Mouse (Mus musculus) liver, embryonic 14.5 days (tissue): ENCODE measurements at regions not wholly inside any gene's neighbourhood (a gene's known extent, or its start where the extent isn't known, plus 50 kb on each side); places are given as distances from the start of the nearest gene placed in this dataset.

Source experiments
- ATAC-seq: fragments of 200-750 bp; cut with Nextera tagmentation; 2 replicates; pipeline ENCODE4 v1.8.0; 2017; ENCODE audit warnings: moderate number of reproducible peaks, mild to moderate bottlenecking, moderate library complexity; ENCODE audit not compliant: insufficient read depth
- DNase-seq, 3 experiments: peaks; one replicate each; pipeline ENCODE4 v3.0.0-alpha.2; 2012 to 2013; ENCODE audit warnings: low read depth in 3 of 3, low spot score in 3 of 3
- H3K27ac ChIP-seq: fragments of 300-500 bp; sonication (generic); 2 replicates; pipeline ENCODE4 v1.5.1; 2014; ENCODE audit warnings: moderate library complexity, mild to moderate bottlenecking, control low read depth, inconsistent platforms
- H3K27me3 ChIP-seq: fragments of 300-500 bp; sonication (generic); 2 replicates; pipeline ENCODE4 v1.6.1; 2014; ENCODE audit warnings: mild to moderate bottlenecking, low read length, moderate library complexity; ENCODE audit not compliant: control insufficient read depth, insufficient read depth
- H3K36me3 ChIP-seq: fragments of 300-500 bp; sonication (generic); replicated peaks from 2 replicates; pipeline ENCODE4 v1.6.1; 2014; ENCODE audit warnings: low read depth; ENCODE audit not compliant: control insufficient read depth, insufficient read depth
- H3K4me1 ChIP-seq, 2 experiments: fragments of 200-500 bp in 1 of 2; fragments of 300-500 bp in 1 of 2; sonication (generic) in 1 of 2; replicated peaks; 2 replicates each; pipeline ENCODE4 v1.6.1; 2012 to 2014; ENCODE audit warnings: antibody characterized with exemption in 1 of 2, inconsistent platforms in 1 of 2, low read length in 1 of 2; ENCODE audit not compliant: control insufficient read depth in 2 of 2, insufficient read depth in 2 of 2
- H3K4me2 ChIP-seq: fragments of 300-500 bp; sonication (generic); 2 replicates; pipeline ENCODE4 v1.6.1; 2014; ENCODE audit warnings: low read depth, mild to moderate bottlenecking, control low read depth, moderate library complexity
- H3K4me3 ChIP-seq, 2 experiments: fragments of 200-500 bp in 1 of 2; fragments of 300-500 bp in 1 of 2; sonication (generic) in 1 of 2; 2 replicates each; pipeline ENCODE4 v1.5.1; 2012 to 2014; ENCODE audit warnings: low read depth in 2 of 2, low read length in 2 of 2, mild to moderate bottlenecking in 2 of 2, control low read depth in 1 of 2, inconsistent platforms in 1 of 2, moderate library complexity in 1 of 2; ENCODE audit not compliant: insufficient read depth in 1 of 2
- H3K9ac ChIP-seq: fragments of 300-500 bp; sonication (generic); replicated peaks from 2 replicates; pipeline ENCODE4 v1.6.1; 2014; ENCODE audit warnings: mild to moderate bottlenecking, control low read depth, moderate library complexity
- H3K9me3 ChIP-seq: fragments of 300-500 bp; sonication (generic); 2 replicates; pipeline ENCODE4 v1.6.1; 2016; ENCODE audit warnings: low read length, mixed read lengths; ENCODE audit not compliant: control insufficient read depth
- CTCF ChIP-seq: IDR thresholded peaks from 2 replicates; pipeline ENCODE4 v1.5.1; 2016; ENCODE audit warnings: antibody characterized with exemption, low read depth, control low read depth
- EP300 ChIP-seq: IDR thresholded peaks from 2 replicates; pipeline ENCODE4 v1.6.1; 2016; ENCODE audit warnings: antibody characterized with exemption, low read depth
- WGBS: fragments of 180-500 bp; shearing (Covaris S2); extraction: QIAGEN DNeasy Blood & Tissue Kit; methylation state at CpG from one replicate; pipeline ENCODE4 v1.1.7; 2014; ENCODE audit not compliant: insufficient replicate concordance; 5-methylcytosine and 5-hydroxymethylcytosine counted together

DNA sequence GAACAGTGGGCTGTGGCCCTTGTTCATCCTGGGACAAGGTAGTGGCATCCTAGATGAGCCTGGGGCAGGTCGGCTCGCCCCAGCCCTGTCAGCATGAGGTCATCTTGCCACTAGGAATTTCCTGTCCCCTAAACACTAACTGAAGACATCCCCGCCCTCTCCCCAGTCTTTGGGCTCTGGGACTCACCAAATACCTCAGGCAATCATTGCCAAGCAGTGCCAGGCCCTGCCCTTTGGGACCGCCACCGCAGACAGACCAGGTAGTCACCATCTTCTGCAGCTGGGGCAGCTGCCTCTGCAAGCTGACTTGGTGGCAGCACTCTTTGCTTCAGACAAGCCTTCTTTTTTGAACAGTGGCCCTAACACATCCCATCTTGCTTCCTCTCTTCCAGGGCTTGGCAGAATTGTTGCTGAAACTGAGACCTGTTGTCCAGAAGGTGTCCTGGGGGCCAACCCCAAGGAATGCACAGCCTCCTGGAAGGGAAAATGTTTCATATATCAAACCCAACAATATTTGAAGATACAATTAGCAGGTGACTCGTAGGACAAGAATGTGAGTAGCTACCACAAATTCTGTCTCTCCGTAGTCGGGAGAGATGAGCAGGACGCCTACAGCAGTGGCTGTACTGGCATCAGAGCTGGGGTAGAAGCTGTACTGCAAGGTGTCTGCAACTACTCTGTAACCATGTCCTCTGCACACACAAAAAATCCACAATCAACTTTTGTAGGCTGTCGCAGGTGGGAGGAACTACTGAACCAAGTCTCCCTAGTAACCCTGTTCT lies 79.0 kb upstream of the Bnc1 start:
- ATAC-seq = no peak

DNA sequence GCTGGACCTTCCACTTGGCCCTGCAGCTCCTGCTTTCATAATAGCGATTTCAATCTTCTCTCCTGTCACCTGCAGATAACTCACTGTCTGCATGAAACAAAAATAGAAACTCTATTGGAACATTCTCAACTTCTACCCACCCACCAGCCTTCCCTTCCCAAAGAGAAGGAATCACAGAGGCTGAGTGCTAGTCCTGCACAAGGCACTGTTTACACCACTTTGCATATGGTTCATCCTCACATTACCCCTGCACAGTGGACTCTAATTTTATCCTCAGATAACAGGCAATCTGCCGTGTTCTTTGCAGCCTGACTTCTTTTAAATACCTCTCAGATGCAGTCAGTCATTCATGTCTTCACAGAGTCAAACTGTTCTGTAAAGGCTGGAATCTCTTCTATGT lies 83.3 kb upstream of the Bnc1 start:
- TF ChIP-seq EP300 (no peak), CTCF (no peak)
- no peaks in the 10 kb centered on the region for H3K9me3 ChIP-seq
- no peaks in the 10 kb centered on the region for H3K36me3 ChIP-seq
- no peak overlapping the region for H3K4me2 ChIP-seq
- H3K27me3 ChIP-seq = no peaks in the 10 kb centered on the region
- H3K9ac ChIP-seq = no peak overlapping the region
- WGBS = 56% methylated on average over 2 of the region's 2 CpGs
- no peak overlapping the region for H3K27ac ChIP-seq
- DNase-seq = no peak
- no peak overlapping the region for H3K4me3 ChIP-seq
- ATAC-seq = no peak
- no peaks in the 10 kb centered on the region for H3K4me1 ChIP-seq

More for the DNA sequence above, 79.0 kb upstream of the Bnc1 start:
- TF ChIP-seq EP300 (no peak), CTCF (no peak)
- DNase-seq = no peak
- Histone ChIP-seq H3K4me1 (no peaks in the 10 kb centered on the region), H3K4me2 (no peak overlapping the region), H3K4me3 (no peak overlapping the region), H3K9ac (no peak overlapping the region), H3K9me3 (no peaks in the 10 kb centered on the region), H3K36me3 (no peaks in the 10 kb centered on the region), H3K27ac (no peak overlapping the region), H3K27me3 (no peaks in the 10 kb centered on the region)
- WGBS = 55% methylated on average over 10 of the region's 10 CpGs

DNA sequence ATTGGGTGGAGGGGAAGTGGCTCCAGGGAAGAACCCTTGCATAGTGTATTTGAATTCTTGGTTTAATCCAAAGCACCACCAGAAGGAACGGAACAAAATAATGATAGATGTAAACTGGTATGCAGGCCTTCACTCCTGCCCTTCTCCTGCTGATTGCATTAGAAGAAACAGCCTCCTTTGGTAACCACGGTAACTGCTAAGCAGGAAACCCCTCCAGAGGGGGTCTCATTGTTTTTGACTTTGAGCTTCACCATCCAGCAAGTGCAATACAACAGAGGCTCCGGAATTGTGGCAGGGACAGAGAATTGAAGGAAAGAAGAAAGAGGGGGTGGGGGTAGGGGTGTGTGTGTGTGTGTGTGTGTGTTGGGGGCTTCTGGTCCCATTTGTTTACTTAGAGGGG lies 89.8 kb upstream of the Bnc1 start:
- Histone ChIP-seq H3K4me3 (no peak overlapping the region), H3K27me3 (no peaks in the 10 kb centered on the region), H3K27ac (no peak overlapping the region), H3K4me2 (no peak overlapping the region), H3K9me3 (no peaks in the 10 kb centered on the region), H3K36me3 (no peaks in the 10 kb centered on the region), H3K9ac (no peak overlapping the region), H3K4me1 (no peaks in the 10 kb centered on the region)
- TF ChIP-seq CTCF (no peak), EP300 (no peak)
- DNase-seq (no peak), ATAC-seq (no peak)
- 16% methylated on average over 3 of the region's 3 CpGs for WGBS

DNA sequence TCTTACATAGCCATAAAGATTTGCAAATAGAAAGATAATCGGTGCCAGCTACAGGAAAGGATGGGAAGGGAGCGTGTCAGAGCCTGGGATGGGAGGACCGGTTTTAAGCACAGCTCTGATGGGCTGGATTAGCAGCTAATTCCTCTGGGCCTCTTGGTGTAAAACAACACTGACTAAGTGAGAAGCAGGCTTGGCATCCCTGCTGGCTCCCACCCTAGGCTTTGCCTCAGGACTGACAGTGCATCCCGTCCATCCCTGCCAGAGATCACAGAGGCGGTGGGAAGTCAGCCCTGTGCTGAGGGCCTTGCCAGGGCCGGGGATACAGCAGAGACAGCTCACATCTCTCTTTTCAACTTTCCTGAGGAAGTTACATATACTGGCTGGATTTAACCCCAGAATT lies 90.8 kb upstream of the Sh3gl3 start:
- Histone ChIP-seq H3K36me3 (no peaks in the 10 kb centered on the region), H3K4me2 (no peak overlapping the region), H3K4me3 (no peak overlapping the region), H3K27ac (no peak overlapping the region), H3K9ac (no peak overlapping the region), H3K27me3 (no peaks in the 10 kb centered on the region), H3K9me3 (no peaks in the 10 kb centered on the region), H3K4me1 (no peaks in the 10 kb centered on the region)
- TF ChIP-seq CTCF (no peak), EP300 (no peak)
- no peak for DNase-seq
- 33% methylated on average over 6 of the region's 6 CpGs for WGBS
- no peak for ATAC-seq

DNA sequence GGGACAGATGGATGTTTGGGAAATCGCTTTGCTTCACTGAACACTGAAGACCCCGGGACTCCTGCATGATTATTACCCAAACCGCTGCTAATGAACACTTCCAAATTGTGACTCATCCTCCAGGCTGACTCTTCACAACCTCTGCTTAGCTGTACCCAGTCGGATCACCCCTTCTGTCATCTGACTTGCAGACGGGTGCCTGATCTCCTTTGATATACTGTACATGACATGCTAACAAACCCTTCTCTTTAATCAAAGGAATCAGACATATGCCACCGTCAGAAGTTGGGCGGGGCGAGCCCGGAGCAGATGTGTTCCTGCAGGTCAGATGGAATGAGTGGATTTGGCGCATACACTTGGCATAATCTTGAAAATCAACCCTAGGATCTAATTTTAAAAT lies 89.2 kb upstream of the Sh3gl3 start:
- Histone ChIP-seq H3K27ac (no peak overlapping the region), H3K4me2 (no peak overlapping the region), H3K4me1 (no peaks in the 10 kb centered on the region), H3K27me3 (no peaks in the 10 kb centered on the region), H3K36me3 (no peaks in the 10 kb centered on the region), H3K9ac (no peak overlapping the region), H3K4me3 (no peak overlapping the region), H3K9me3 (no peaks in the 10 kb centered on the region)
- DNase-seq (no peak), ATAC-seq (no peak)
- TF ChIP-seq CTCF (no peak), EP300 (no peak)
- 69% methylated on average over 10 of the region's 10 CpGs for WGBS
